Mouse (Mus musculus) cortical plate, adult 2 months (tissue): Measurements from ENCODE around the gene Gna11.

Source experiments
- CTCF ChIP-seq: fragments of 200-500 bp; IDR thresholded peaks from 2 replicates; pipeline ENCODE4 v1.5.1; 2011; ENCODE audit warnings: mild to moderate bottlenecking, control low read depth, low read length; ENCODE audit not compliant: insufficient read depth; ENCODE audit errors: extremely low read depth
- POLR2A ChIP-seq: fragments of 200-500 bp; IDR thresholded peaks from 2 replicates; pipeline ENCODE4 v1.6.1; 2011; ENCODE audit warnings: mild to moderate bottlenecking, low read length, control low read depth; ENCODE audit not compliant: insufficient read depth; ENCODE audit errors: extremely low read depth

DNA sequence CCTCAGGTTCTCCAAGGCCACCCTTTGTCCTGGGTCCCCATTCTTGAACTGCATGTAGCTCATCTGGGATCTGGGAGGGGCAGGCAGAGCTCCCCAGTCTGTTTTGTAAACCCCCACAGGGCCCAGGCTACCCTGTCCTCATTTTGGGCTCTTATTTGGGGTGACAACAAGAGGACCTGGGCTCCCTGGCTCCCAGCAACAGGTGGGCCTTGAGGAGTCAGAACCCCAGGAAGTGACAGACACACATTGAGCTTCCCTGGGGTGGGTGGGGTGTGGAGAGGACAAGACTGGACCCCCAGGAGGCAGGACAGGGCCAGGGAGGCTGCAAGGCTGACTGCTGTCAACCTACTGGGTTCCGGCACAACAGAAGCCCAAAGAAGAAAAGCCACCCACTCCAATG is 1.4 kb downstream of the Gna11 start:
- TF ChIP-seq CTCF (no peak), POLR2A (no peak)
